In the genomic region with DNA sequence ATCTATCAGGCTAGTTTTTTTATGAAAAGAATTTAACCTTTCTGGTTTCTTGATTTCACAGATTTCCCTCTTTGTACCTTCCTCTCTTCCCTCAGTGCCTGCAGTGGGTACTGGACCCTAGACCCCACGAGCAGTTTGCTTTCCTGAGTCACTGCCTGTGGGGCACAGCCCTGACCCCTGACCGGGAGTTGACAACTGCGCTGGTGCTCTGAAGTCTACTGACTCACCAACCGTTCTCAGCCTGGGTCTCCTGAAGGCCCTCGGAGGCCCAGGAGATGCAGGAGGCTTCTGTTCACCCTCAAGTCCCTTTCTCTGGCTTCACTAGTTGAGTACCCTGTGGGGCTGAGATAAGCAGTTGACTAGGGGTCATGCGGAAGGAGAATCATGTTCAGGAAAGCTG, we compare ENCODE assay signal across 25 mouse cellular contexts. TPM values are rescaled to one million over a fixed set of nuclear protein-coding genes. Genes with fewer than 3 reads are reported as not detected.
A peak's percentile ranks its signal among the peaks of the same experiment; 100 is the strongest.
DNase-seq lines count a peak whose midpoint lies in the region; ATAC-seq and TF ChIP-seq lines count a peak whose summit lies in the region.
"Had no signal": no experiment of that assay in that cellular context is flagged by ENCODE, and none has a peak within 500 bp of the region (broad histone marks: within the 10 kb centered on the region; RNA-seq: fewer than 3 reads in every experiment).

No protein-coding gene starts in this region.

- no peaks in the 10 kb centered on the region for H3K9me3 ChIP-seq in intestine, postnatal 0 days (ENCODE audit: control insufficient read depth)
- H3K9me3 ChIP-seq in intestine, embryonic 16.5 days (ENCODE audit: control insufficient read depth, low read length): no peaks in the 10 kb centered on the region
- H3K9me3 ChIP-seq in liver, embryonic 13.5 days (replicated peaks): no peaks in the 10 kb centered on the region
- H3K9me3 ChIP-seq: embryonic facial prominence, embryonic 13.5 days; forebrain, embryonic 12.5 days; heart, embryonic 15.5 days; hindbrain, embryonic 10.5 days; hindbrain, embryonic 15.5 days had no signal

- peak overlapping the region; percentile 82 for H3K27ac ChIP-seq in intestine, postnatal 0 days (ENCODE audit: low read depth, low read length)
- H3K27ac ChIP-seq in intestine, embryonic 16.5 days (ENCODE audit: low read length): no peak overlapping the region
- H3K27ac ChIP-seq in liver, embryonic 13.5 days: peak overlapping the region; percentile 89
- H3K27ac ChIP-seq in small intestine, adult 2 months (ENCODE audit: insufficient read depth, low read depth, low read length): peak overlapping the region; percentile 81
- H3K27ac ChIP-seq: embryonic facial prominence, embryonic 13.5 days; forebrain, embryonic 12.5 days; heart, adult 2 months; heart, embryonic 15.5 days; hindbrain, embryonic 10.5 days; hindbrain, embryonic 15.5 days had no signal

- H3K27me3 ChIP-seq in intestine, postnatal 0 days (replicated peaks; ENCODE audit: control insufficient read depth, insufficient read depth, low read length): no peaks in the 10 kb centered on the region
- no peaks in the 10 kb centered on the region for H3K27me3 ChIP-seq in intestine, embryonic 16.5 days (replicated peaks; ENCODE audit: control insufficient read depth, insufficient read depth, low read length)
- H3K27me3 ChIP-seq in liver, embryonic 13.5 days: no peaks in the 10 kb centered on the region
- H3K27me3 ChIP-seq in small intestine, adult 2 months (ENCODE audit: control insufficient read depth, insufficient read depth, low read length): no peaks in the 10 kb centered on the region
- H3K27me3 ChIP-seq: embryonic facial prominence, embryonic 13.5 days; forebrain, embryonic 12.5 days; heart, embryonic 15.5 days; hindbrain, embryonic 15.5 days; Patski had no signal

- no peak for TF ChIP-seq POLR2A in small intestine, adult 2 months (IDR thresholded peaks at IDR 0.05; ENCODE audit: low read depth, low read length)

- 58% methylated on average over 6 of the region's 6 CpGs for WGBS in intestine, postnatal 0 days
- 85% methylated on average over 6 of the region's 6 CpGs for WGBS in intestine, embryonic 16.5 days
- 44% methylated on average over 6 of the region's 6 CpGs for WGBS in liver, embryonic 13.5 days (ENCODE audit: insufficient replicate concordance)
- WGBS in small intestine, adult 2 months: 54% methylated on average over 6 of the region's 6 CpGs

- TF ChIP-seq CTCF in intestine, postnatal 0 days (IDR thresholded peaks at IDR 0.05; ENCODE audit: low read depth): no peak
- TF ChIP-seq CTCF in small intestine, adult 2 months (IDR thresholded peaks at IDR 0.05; ENCODE audit: extremely low read depth, insufficient read length, insufficient replicate concordance, low read depth, low read length): no peak

- peak; percentile 59 for ATAC-seq in intestine, postnatal 0 days
- ATAC-seq in intestine, embryonic 16.5 days: no peak
- no peak for ATAC-seq in liver, embryonic 13.5 days (ENCODE audit: low read depth)
- ATAC-seq: activated CD4-positive, CD25-positive, alpha-beta regulatory T cell, adult 4 months; CD4-positive, CD25-positive, alpha-beta regulatory T cell, adult 4 months; forebrain, postnatal 0 days; Patski had no signal

- no peaks in the 10 kb centered on the region; the same call in 1 of the 2 replicates for H3K4me1 ChIP-seq in intestine, postnatal 0 days (replicated peaks; ENCODE audit: control insufficient read depth, insufficient read depth, low read length)
- no peaks in the 10 kb centered on the region for H3K4me1 ChIP-seq in intestine, embryonic 16.5 days (ENCODE audit: control insufficient read depth, insufficient read depth, low read length)
- peaks cover 49% of the 10 kb centered on the region for H3K4me1 ChIP-seq in liver, embryonic 13.5 days (replicated peaks)
- peaks cover 24% of the 10 kb centered on the region for H3K4me1 ChIP-seq in small intestine, adult 2 months (ENCODE audit: control insufficient read depth, insufficient read depth, insufficient read length, low read length)
- H3K4me1 ChIP-seq: embryonic facial prominence, embryonic 13.5 days; forebrain, embryonic 12.5 days; heart, embryonic 15.5 days; hindbrain, embryonic 10.5 days; hindbrain, embryonic 15.5 days had no signal

- peaks cover 81% of the 10 kb centered on the region for H3K36me3 ChIP-seq in intestine, postnatal 0 days (ENCODE audit: control insufficient read depth, insufficient read depth)
- H3K36me3 ChIP-seq in intestine, embryonic 16.5 days (ENCODE audit: control insufficient read depth, insufficient read depth, low read length): peaks cover 11% of the 10 kb centered on the region; the same call in 1 of the 2 replicates
- H3K36me3 ChIP-seq in liver, embryonic 13.5 days: peaks cover 83% of the 10 kb centered on the region
- H3K36me3 ChIP-seq in small intestine, adult 2 months (ENCODE audit: control insufficient read depth, insufficient read depth, low read length): peaks cover 54% of the 10 kb centered on the region

- H3K4me3 ChIP-seq in intestine, postnatal 0 days (ENCODE audit: low read depth, low read length): no peak overlapping the region
- no peak overlapping the region for H3K4me3 ChIP-seq in intestine, embryonic 16.5 days (ENCODE audit: low read length)
- no peak overlapping the region for H3K4me3 ChIP-seq in liver, embryonic 13.5 days (replicated peaks)
- no peak overlapping the region for H3K4me3 ChIP-seq in small intestine, adult 2 months (ENCODE audit: low read depth, low read length)
- H3K4me3 ChIP-seq: embryonic facial prominence, embryonic 13.5 days; forebrain, embryonic 12.5 days; heart, adult 2 months; heart, embryonic 15.5 days; hindbrain, embryonic 10.5 days; hindbrain, embryonic 15.5 days had no signal

- H3K9ac ChIP-seq in intestine, postnatal 0 days (ENCODE audit: low read depth, low read length): no peak overlapping the region
- H3K9ac ChIP-seq in intestine, embryonic 16.5 days (ENCODE audit: low read depth, low read length): no peak overlapping the region
- 0 out of 2 replicates have a peak overlapping the region, but pooled peaks have one; percentile 2 for H3K9ac ChIP-seq in liver, embryonic 13.5 days
- H3K9ac ChIP-seq: embryonic facial prominence, embryonic 13.5 days; forebrain, embryonic 12.5 days; forebrain, postnatal 0 days; heart, embryonic 15.5 days; hindbrain, embryonic 15.5 days had no signal

- no peak overlapping the region for H3K4me2 ChIP-seq in intestine, postnatal 0 days (replicated peaks; ENCODE audit: low read depth)
- H3K4me2 ChIP-seq in intestine, embryonic 16.5 days (ENCODE audit: low read depth, low read length): no peak overlapping the region
- no peak overlapping the region for H3K4me2 ChIP-seq in liver, embryonic 13.5 days
- H3K4me2 ChIP-seq: embryonic facial prominence, embryonic 13.5 days; forebrain, embryonic 12.5 days; heart, embryonic 11.5 days; heart, embryonic 15.5 days; hindbrain, embryonic 15.5 days had no signal

- DNase-seq in adrenal gland, adult (ENCODE audit: inconsistent age in 2 of 2, low spot score in 1 of 2): peak; percentile 43 to 63
- DNase-seq in adrenal gland, postnatal 25 days: no peak
- no peak for DNase-seq in liver, embryonic 13.5 days
- no peak for DNase-seq in cerebellum, adult 11 months
- DNase-seq: B cell, adult 2 months; cerebellum, adult 18-20 months; cerebellum, adult 9-11 months; cerebellum, postnatal 36 days; forebrain, postnatal 0 days; gastrocnemius, postnatal 14 days; heart, adult 2 months; heart, postnatal 14 days had no signal

RNA-seq across cellular contexts. Expression of gene Taco1, which starts 10.5 kb away (rescaled TPM):
- total RNA-seq in adrenal gland, postnatal 25 days (2021): 28.5 and 36.0 TPM in 2 replicates
- polyA plus RNA-seq in intestine, postnatal 0 days (2015; fragmentation: Nextera tagmentation; extraction: Ambion mirVana): 9.0 and 9.2 TPM in 2 replicates
- polyA plus RNA-seq in intestine, embryonic 16.5 days (2015; fragmentation: Nextera tagmentation; extraction: Ambion mirVana): 14.0 and 17.7 TPM in 2 replicates
- 8.1 and 8.3 TPM in 2 replicates for polyA plus RNA-seq in liver, embryonic 13.5 days (2015; fragmentation: Nextera tagmentation; extraction: Ambion mirVana)
- polyA plus RNA-seq in small intestine, adult 2 months (2012; rRNA removed): 8.3 TPM in 2 replicates

RNA-seq across cellular contexts. Expression of gene Dcaf7, which starts 18.7 kb away (rescaled TPM):
- 43.7 and 58.4 TPM in 2 replicates for total RNA-seq in adrenal gland, postnatal 25 days (2021)
- 30.8 and 31.3 TPM in 2 replicates for polyA plus RNA-seq in intestine, postnatal 0 days (2015; fragmentation: Nextera tagmentation; extraction: Ambion mirVana)
- polyA plus RNA-seq in intestine, embryonic 16.5 days (2015; fragmentation: Nextera tagmentation; extraction: Ambion mirVana): 42.7 and 48.0 TPM in 2 replicates
- polyA plus RNA-seq in liver, embryonic 13.5 days (2015; fragmentation: Nextera tagmentation; extraction: Ambion mirVana): 25.3 and 29.4 TPM in 2 replicates
- polyA plus RNA-seq in small intestine, adult 2 months (2012; rRNA removed): 18.7 and 30.9 TPM in 2 replicates

RNA-seq across cellular contexts. Expression of gene Map3k3, which starts 29.1 kb away (rescaled TPM):
- 35.2 and 50.6 TPM in 2 replicates for total RNA-seq in adrenal gland, postnatal 25 days (2021)
- polyA plus RNA-seq in intestine, postnatal 0 days (2015; fragmentation: Nextera tagmentation; extraction: Ambion mirVana): 6.2 and 6.6 TPM in 2 replicates
- 5.7 and 6.1 TPM in 2 replicates for polyA plus RNA-seq in intestine, embryonic 16.5 days (2015; fragmentation: Nextera tagmentation; extraction: Ambion mirVana)
- 4.5 and 4.8 TPM in 2 replicates for polyA plus RNA-seq in liver, embryonic 13.5 days (2015; fragmentation: Nextera tagmentation; extraction: Ambion mirVana)
- polyA plus RNA-seq in small intestine, adult 2 months (2012; rRNA removed): 10.0 and 15.1 TPM in 2 replicates

RNA-seq across cellular contexts. Expression of gene Kcnh6, which starts 47.4 kb away (rescaled TPM):
- total RNA-seq in adrenal gland, postnatal 25 days (2021): 0.21 TPM in 1 of 2 replicates, not detected in the other
- 0.94 and 1.6 TPM in 2 replicates for polyA plus RNA-seq in intestine, postnatal 0 days (2015; fragmentation: Nextera tagmentation; extraction: Ambion mirVana)
- 2.1 and 2.6 TPM in 2 replicates for polyA plus RNA-seq in intestine, embryonic 16.5 days (2015; fragmentation: Nextera tagmentation; extraction: Ambion mirVana)
- 0.03 TPM in 1 of 2 replicates, not detected in the other for polyA plus RNA-seq in liver, embryonic 13.5 days (2015; fragmentation: Nextera tagmentation; extraction: Ambion mirVana)
- polyA plus RNA-seq in small intestine, adult 2 months (2012; rRNA removed): 0.88 and 2.6 TPM in 2 replicates
- total RNA-seq: gastrocnemius, adult 18-20 months; gastrocnemius, postnatal 14 days; heart, adult 2 months had no signal
- polyA plus RNA-seq: activated CD4-positive, CD25-positive, alpha-beta regulatory T cell, adult 4 months; Patski had no signal

Comparison
In these comparisons a context has a peak if more than half of its experiments do, and no peak if none do; other contexts are left out.
1. DNase-seq: peak in adrenal gland, adult (2 of 2); none in adrenal gland, postnatal 25 days (single experiment), liver, embryonic 13.5 days (single experiment) and cerebellum, adult 11 months (single experiment).